Mouse (Mus musculus) gastrocnemius, adult 2 months (tissue): ENCODE measurements at regions not wholly inside any gene's neighbourhood (a gene's known extent, or its start where the extent isn't known, plus 50 kb on each side); places are given as distances from the start of the nearest gene placed in this dataset.

Experiments used
- DNase-seq: peaks from one replicate; pipeline ENCODE4 v3.0.0; 2022
- H3K27ac ChIP-seq: fragments of 200-600 bp; 2 replicates; pipeline ENCODE4 v1.8.1; 2022; ENCODE audit warnings: mild to moderate bottlenecking
- H3K4me3 ChIP-seq: fragments of 200-600 bp; 2 replicates; pipeline ENCODE4 v1.8.1; 2022; ENCODE audit warnings: mild to moderate bottlenecking, moderate library complexity
- CTCF ChIP-seq: fragments of 200-600 bp; IDR thresholded peaks from 2 replicates; pipeline ENCODE4 v1.8.1; 2022; ENCODE audit warnings: antibody characterized with exemption, mild to moderate bottlenecking, moderate library complexity
- intact Hi-C: fragments of 180-260 bp; cut with DNase I; formaldehyde crosslinking; loops from one replicate; pipeline ENCODE4 v1.15.1; 2025

DNA sequence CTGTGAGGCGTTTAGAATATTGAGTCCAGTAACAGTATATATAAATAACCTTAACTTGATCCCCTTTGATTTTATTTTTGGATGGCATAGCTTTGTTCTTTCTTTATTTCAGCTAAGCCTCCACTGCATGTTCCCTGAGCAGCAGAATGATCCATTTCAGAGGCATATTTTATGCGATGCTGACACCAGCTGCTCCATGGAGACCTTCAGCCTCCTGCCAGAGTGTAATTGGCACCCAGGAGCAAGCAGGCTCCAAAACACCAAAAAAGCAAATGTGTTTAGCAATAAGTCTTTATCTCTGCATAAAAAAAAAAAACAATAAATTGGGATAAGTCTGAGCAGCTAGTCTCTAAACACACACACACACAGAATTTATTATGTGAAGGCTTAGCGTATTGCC is 170.7 kb upstream of the Dkk2 start:
- no peak for DNase-seq
- Histone ChIP-seq H3K4me3 (no peak overlapping the region), H3K27ac (no peak overlapping the region)
- TF ChIP-seq CTCF: no peak
- intact Hi-C loops: no loop called here

DNA sequence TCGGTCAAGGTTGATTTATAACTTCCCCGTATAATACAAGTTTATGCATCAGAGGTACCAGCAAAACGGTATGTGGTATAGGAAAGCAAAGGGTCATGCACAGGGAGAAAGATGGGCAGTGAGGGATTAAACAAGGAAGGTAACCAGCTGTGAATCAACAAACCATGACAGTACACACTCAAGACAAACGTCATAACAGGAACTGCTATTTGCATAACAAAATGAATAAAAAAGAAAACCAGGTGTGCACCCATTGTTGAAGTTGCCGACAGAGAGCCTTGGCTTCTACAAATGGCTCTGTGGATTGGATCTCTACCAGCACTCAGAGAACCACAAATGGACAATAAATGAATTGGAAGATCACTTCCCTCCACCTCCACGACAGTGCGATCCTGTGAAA is 170.1 kb upstream of the Dkk2 start:
- TF ChIP-seq CTCF: no peak
- intact Hi-C loops: no loop called here
- Histone ChIP-seq H3K27ac (no peak overlapping the region), H3K4me3 (no peak overlapping the region)
- DNase-seq: no peak

DNA sequence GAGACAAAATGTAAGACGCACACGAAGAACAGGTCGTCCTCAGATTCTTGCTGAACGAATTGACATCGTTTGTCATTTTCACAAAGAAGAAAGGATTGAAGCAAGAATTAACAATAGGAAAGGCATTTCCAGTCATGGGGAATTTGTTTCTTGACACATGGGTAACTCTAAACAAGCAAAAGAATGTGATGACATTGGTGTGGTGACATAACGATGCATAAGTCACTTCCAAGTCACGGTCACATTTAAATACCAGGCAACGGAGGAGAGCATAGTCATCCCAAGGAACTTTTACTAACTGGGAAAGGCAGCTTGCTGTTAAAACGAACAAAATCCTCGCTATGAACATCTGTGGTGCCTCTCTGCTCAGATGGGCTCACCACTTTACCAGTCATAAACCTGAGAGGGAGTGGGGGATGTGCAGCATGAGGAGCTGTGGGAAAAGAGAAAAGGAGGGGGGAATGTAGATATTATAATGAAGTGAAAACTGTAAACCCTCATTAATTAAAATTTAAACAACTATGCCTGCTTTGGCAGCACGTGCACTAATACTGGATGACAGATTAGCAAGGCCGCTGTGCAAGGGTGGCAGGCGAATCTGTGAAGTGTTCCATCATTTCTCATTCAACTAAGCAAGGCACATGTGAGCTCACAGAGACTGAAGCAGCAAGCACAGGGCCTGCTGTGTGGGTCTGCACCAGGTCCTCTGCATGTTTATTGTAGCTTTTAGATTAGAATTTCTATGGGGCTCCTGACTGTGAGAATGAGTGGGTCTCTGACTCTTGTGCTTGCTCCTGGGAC is 167.2 kb upstream of the Dkk2 start:
- DNase-seq: no peak
- intact Hi-C loops: no loop called here
- H3K4me3 ChIP-seq: no peak overlapping the region
- H3K27ac ChIP-seq: no peak overlapping the region
- TF ChIP-seq CTCF: no peak

DNA sequence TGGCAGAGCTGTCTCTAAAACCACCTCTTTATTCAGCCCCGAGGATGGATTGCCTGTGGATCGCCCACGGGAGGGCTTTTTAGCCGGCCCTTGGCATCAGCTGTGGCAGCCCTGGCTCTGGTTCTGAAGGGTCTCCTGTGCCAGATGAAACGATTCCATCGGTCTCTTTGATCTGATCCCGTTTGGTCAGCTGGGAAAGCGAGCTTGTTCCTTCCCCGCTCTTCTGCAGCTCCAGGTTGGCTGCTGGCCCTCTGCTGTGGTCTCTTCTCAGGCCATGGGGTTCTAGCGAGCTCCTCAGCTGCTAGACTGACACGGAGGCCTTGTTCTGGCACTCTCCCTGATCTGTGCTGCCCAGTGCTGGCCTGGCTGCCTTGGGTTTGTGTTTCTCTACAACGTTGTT is 165.6 kb upstream of the Dkk2 start:
- no peak for TF ChIP-seq CTCF

DNA sequence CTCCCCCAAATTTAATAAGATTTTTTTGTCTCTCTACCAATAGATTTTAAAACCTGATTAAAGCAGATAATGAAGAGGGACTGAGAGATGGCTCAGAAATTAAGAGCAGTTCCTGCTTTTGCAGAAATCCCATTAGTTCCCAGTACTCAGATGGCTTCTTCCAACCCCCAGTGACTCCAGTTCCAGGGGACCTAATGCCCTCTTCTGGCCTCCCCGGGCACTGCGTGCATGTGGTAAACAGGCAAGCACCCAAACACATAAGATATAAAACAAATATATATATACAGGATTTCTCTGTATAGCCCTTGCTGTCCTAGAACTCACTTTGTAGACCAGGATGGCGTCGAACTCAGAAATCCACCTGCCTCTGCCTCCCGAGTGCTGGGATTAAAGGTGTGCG is 163.9 kb upstream of the Dkk2 start:
- peak; percentile 29 for DNase-seq
- H3K4me3 ChIP-seq: no peak overlapping the region
- TF ChIP-seq CTCF: peak; percentile 45
- H3K27ac ChIP-seq: no peak overlapping the region
- intact Hi-C loops: no loop called here

More for the DNA sequence above, 165.6 kb upstream of the Dkk2 start:
- peak; percentile 84 for DNase-seq
- Histone ChIP-seq H3K27ac (peak overlapping the region; percentile 49), H3K4me3 (peak overlapping the region; percentile 52)
- intact Hi-C loops: no loop called here

DNA sequence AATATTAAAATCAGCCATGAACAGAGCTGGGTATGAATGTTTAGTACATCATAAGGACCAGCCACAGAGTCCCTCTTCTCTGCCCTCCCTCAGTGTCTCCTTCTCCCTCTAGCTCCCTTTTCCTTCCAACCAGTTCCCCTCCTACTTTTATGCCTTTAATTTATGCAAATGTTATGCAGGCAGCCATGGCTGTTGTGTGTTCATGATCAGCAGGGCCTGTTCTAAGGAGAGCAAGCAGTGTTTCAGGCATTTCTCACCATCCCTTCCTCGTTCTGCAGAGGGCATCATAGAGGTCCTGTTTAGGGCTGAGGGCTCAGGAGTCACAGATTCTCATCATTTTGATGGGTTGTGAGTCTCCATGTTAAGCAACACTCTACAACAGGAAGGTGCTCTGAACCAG is 162.4 kb upstream of the Dkk2 start:
- DNase-seq: no peak
- H3K27ac ChIP-seq: no peak overlapping the region
- no peak overlapping the region for H3K4me3 ChIP-seq
- intact Hi-C loops: no loop called here
- no peak for TF ChIP-seq CTCF

DNA sequence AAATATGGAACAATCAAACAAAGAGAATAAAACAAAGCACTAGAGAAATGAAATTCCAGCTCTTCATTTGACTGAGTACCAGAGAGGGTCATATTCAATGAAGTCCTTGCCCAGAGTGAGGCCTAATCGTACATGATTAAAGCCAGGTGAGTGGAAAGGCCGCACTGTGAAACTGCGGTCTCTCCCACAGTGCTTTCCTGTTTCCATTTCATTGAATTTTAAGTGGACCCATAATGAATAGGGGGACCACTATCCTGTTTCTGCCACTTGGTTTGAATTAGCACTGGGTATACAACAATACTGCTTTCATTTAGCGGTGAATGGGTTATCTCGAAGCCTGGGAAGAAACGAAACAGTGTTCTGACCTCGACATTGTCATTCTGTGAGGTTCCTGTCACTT is 144.2 kb upstream of the Dkk2 start:
- no peak for TF ChIP-seq CTCF
- Histone ChIP-seq H3K4me3 (no peak overlapping the region), H3K27ac (no peak overlapping the region)
- DNase-seq: no peak
- intact Hi-C loops: no loop called here

DNA sequence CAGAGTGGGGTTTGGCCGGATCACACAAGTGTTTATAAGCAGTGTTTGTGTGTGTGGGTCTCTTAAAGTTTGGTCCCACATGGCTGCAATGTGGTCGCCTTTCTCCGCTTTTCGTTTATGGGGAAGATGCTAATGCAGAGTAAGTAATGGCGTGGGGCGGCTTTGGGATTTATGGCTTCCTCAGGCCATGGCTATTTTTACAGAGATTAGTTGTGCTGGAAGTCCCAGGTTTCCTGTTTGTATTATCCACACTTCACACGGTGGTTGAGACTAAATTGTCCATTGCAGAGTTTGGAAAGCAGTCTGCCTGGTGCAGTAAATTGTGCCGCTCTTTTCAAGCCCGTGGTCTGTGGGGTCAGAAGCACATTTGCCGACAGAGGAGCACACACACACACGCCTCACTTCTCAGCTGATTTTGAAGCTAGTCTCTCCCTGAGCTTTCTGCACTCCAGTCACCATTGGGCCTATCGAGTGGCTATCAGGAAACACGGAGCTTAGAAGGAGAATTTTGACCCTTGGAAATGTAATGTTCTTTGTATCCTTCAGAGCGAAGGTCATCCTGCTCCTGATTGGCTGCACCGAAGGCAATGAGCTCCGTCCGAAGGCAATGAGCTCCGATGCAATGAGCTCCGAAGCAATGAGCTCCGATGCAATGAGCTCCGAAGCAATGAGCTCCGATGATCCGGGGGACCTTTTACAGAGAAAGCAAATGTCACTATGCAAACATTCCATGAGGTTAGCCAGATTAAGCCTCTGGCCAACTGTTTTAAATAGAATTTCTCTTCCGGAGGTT is 142.9 kb upstream of the Dkk2 start:
- no peak overlapping the region for H3K27ac ChIP-seq
- intact Hi-C loops: no loop called here
- TF ChIP-seq CTCF: no peak
- H3K4me3 ChIP-seq: peak overlapping the region; percentile 30
- DNase-seq: no peak

DNA sequence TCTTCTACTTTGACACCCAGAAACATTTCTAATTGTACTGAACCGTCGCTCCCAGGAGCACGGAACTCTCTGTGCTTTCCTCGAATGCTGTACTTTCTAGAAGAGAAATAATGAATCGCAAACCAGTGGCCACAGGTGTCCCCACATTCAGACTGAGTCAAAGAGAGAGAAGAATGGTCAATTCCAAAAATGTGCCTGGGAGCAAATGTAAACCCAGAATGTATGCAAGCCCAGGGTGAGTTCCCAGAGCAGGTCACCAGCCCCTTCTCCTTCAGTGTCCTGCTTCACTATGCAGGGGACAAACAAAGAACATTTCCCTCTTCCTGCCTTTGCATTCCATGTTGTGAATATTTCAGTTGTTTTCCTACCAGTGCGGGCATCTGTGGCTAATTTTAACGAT is 141.7 kb upstream of the Dkk2 start:
- no peak for DNase-seq
- no peak for TF ChIP-seq CTCF
- no peak overlapping the region for H3K4me3 ChIP-seq
- no peak overlapping the region for H3K27ac ChIP-seq
- intact Hi-C loops: no loop called here

DNA sequence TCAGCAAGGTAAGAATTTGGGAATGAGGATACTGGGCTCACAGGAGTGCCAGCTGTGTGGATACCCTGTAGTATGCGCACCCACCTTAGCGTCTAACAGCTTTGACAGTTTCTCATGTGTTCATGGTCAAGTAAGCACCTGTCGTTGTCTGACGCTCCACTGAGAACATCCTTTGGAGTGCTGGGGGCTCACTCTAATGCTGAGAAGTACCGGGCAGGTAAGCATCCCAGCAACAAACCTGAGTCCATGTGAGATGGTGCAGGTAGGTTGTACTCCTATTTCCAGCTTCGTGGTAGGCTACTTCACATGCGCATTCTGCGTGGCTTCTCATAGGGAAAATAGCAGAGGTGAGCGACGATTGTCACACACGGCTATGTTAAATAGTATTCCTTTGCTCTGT is 129.3 kb upstream of the Dkk2 start:
- intact Hi-C loops: no loop called here
- TF ChIP-seq CTCF: no peak
- DNase-seq: no peak
- Histone ChIP-seq H3K4me3 (no peak overlapping the region), H3K27ac (no peak overlapping the region)

DNA sequence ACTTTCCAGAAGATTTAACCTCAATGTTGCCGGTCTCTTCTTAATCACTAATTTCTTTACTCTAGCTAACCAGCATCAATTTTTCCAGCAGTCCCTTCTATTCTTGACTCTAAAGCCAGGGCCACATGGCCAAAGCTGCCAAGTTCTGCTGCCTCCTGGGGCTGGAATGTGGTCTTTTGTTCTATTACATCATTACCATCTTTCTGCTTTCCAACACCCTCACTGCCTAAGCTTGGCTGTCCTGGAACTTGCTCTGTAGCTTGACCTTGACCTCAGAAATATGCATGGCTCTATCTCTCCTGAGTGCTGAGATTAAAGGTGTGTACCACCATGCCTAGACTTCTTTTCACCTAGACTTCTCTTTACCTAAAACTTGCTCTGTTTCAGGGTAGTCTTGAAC is 124.5 kb upstream of the Dkk2 start:
- no peak for DNase-seq
- intact Hi-C loops: no loop called here
- Histone ChIP-seq H3K4me3 (no peak overlapping the region), H3K27ac (no peak overlapping the region)
- no peak for TF ChIP-seq CTCF

DNA sequence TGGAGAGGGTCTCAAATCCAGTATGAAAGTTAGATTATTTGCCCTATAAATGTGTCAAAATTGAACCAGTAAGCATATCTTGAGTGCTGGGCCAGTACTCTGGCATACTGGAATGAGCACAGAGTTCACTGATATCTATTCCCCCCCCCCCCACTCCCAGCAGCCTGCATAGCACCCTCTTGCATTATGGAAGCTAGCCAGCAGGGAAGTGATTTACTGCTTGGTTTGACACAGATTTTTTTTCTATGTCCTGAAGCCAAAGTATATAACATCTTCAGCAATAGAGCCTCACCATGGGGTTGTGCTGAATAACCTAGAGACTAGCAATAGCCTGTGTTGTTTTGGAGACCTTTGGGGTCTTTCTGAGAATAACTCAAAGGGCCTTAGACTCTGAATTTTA is 123.5 kb upstream of the Dkk2 start:
- TF ChIP-seq CTCF: no peak
- no peak for DNase-seq
- no peak overlapping the region for H3K27ac ChIP-seq
- no peak overlapping the region for H3K4me3 ChIP-seq
- intact Hi-C loops: no loop called here

DNA sequence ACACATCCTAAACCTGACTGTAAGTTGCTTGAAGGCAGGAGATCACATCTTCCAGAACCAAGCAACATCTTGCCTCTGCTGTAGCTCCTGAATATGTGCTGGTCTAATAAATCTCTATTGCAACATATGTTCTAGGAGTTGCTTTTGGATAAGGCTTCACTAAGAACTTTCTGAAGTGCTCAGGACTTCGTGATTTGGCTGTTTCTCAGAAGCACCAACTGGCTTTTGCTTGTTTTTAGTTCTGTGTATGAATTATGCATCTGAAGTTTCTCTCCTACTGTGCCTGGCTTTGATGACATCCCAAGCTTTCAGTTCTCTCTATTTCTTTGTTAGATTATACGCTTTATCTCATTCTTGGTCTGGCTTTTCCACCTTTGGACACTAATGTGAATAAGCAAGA is 122.2 kb upstream of the Dkk2 start:
- no peak for DNase-seq
- intact Hi-C loops: no loop called here
- Histone ChIP-seq H3K27ac (no peak overlapping the region), H3K4me3 (no peak overlapping the region)
- TF ChIP-seq CTCF: no peak

DNA sequence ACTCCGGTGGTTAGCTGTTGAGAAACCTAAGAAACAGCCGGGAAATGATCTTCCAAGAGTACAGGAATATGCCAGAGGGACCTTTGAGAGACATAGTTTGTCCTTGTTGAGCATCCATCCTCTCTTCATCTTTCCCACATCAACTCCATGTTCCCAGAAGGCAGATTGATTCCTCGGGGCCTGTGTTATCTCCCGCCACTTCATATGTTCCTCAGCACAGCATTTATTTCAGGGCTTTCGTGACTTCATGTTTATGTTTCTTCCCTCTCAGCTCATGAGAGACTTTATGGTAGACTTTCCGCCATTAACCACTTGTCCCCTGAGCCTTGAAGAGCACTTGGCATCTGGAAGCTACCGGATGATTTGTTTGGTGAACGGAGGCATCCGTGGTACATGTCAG is 120.1 kb upstream of the Dkk2 start:
- no peak overlapping the region for H3K27ac ChIP-seq
- DNase-seq: no peak
- no peak overlapping the region for H3K4me3 ChIP-seq
- no peak for TF ChIP-seq CTCF
- intact Hi-C loops: no loop called here
